Mouse (Mus musculus): ENCODE measurements at regions not wholly inside any gene's neighbourhood (a gene's known extent, or its start where the extent isn't known, plus 50 kb on each side); places are given as distances from the start of the nearest gene placed in this dataset.
A peak's percentile ranks its signal among the peaks of the same experiment; 100 is the strongest.
"Not testable (repeated sequence)": the region's sequence is repeated elsewhere in the genome, so short reads cannot be mapped to it uniquely, and the experiment has no call there.

DNA sequence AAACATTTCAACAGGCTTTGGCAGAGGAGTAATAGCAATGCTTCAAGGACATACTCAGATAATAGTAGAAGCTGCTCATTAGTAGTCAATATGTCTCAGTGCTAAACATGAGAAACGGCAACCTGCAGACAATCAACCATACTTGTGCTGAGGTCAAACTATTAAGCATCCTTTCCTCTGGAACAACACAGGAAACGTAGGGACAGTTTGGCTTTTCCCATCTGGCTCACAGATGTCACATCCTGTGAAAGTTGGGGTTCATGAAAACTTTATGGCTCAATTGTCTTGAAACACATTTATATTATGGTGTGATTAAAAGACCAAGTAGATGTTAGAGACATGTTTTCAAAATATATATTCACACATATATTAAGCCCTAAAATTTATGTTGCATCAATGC is 120.4 kb downstream of the Pcdh18 start:
- peaks cover 5% of the 10 kb centered on the region for H3K4me1 ChIP-seq
- H3K36me3 ChIP-seq (replicated peaks), result no peaks in the 10 kb centered on the region
- no peaks in the 10 kb centered on the region for H3K27me3 ChIP-seq (ENCODE audit: poor library complexity, severe bottlenecking)
- no peak for DNase-seq (ENCODE audit: extremely low spot score, low spot score)
- H3K4me3 ChIP-seq, result no peak overlapping the region
- 63% methylated on average over 2 of the region's 2 CpGs for WGBS
- no peak overlapping the region for H3K27ac ChIP-seq
- no peaks in the 10 kb centered on the region for H3K9me3 ChIP-seq

DNA sequence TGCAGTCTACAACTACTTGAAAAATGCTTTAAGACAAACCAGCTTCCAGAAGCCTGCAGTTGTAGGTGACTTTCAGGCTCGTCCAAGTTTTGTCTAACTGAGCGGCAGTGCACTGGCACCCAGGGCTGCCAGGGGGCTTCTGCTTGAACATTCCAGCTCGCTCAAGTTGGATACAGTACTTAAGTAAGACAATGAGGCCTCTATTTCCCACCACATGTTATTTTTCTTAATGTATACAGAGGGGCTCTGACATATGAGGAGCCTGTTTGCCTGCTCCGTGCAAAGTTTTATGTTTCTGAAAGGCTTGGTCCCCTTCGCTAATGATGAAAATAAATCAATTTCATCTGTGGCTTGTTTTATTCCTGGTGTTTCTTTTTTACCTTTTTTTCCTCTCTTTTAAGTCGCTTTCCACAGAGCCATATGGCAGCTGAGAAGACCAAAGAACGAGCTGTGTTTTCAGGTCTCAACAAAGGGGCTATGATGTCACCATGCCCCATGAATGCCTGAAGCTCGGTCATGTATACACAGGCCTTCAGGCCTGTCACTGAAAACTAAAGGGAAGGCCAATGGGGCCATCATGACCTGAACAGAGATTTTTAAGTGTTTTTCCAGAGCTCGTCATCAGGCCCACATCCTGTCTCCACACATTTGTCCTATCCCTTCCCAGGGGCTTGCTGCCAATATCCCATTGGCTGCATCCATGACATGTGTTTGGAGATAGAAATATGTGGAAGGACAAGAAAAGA is 164.2 kb downstream of the Pcdh18 start:
- peak overlapping the region; percentile 71 for H3K27ac ChIP-seq
- H3K36me3 ChIP-seq (replicated peaks), result no peaks in the 10 kb centered on the region
- H3K27me3 ChIP-seq (ENCODE audit: poor library complexity, severe bottlenecking), result no peaks in the 10 kb centered on the region
- WGBS, result 48% methylated on average over 9 of the region's 9 CpGs
- H3K9me3 ChIP-seq, result no peaks in the 10 kb centered on the region
- peak; percentile 15 for DNase-seq (ENCODE audit: extremely low spot score, low spot score)
- no peak overlapping the region for H3K4me3 ChIP-seq
- H3K4me1 ChIP-seq, result peaks cover 16% of the 10 kb centered on the region

DNA sequence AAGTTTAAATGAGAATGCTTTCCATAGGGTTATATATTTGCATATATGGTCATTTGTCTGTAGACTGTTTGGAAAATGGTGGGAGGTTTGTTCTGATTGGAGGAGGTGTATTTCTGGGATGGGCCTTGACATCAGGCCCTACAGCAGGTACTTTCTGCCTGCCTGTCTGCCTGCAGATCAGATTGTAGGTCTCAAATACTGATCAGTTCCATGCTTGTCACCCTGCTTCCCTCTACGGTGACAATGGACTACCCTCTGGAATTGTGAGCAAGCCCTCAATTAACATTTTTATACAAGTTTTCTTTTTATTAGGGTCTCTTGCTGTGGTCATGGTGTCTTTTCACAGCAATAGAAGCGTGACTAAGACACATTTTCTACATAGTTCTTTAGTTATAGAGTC is 166.9 kb downstream of the Pcdh18 start:
- peaks cover 21% of the 10 kb centered on the region for H3K4me1 ChIP-seq
- DNase-seq (ENCODE audit: extremely low spot score, low spot score), result no peak
- no peaks in the 10 kb centered on the region for H3K27me3 ChIP-seq (ENCODE audit: poor library complexity, severe bottlenecking)
- H3K27ac ChIP-seq, result no peak overlapping the region
- H3K4me3 ChIP-seq, result no peak overlapping the region
- no peaks in the 10 kb centered on the region for H3K9me3 ChIP-seq
- 68% methylated on average over 2 of the region's 2 CpGs for WGBS
- no peaks in the 10 kb centered on the region for H3K36me3 ChIP-seq (replicated peaks)

GRCm38 (mm10) chr3:49586531-49587168 is 170.5 kb downstream of the Pcdh18 start:
- Histone ChIP-seq H3K4me1 (peaks cover 10% of the 10 kb centered on the region), H3K9me3 (no peaks in the 10 kb centered on the region), H3K27ac (peak overlapping the region; percentile 36; the same call in 1 of the 2 replicates), H3K36me3 (replicated peaks) (no peaks in the 10 kb centered on the region), H3K27me3 (ENCODE audit: poor library complexity, severe bottlenecking) (no peaks in the 10 kb centered on the region), H3K4me3 (no peak overlapping the region)
- 53% methylated on average over 6 of the region's 6 CpGs for WGBS
- DNase-seq (ENCODE audit: extremely low spot score, low spot score), result no peak

- not testable (repeated sequence) for H3K4me3 ChIP-seq; DNase-seq (ENCODE audit: extremely low spot score, low spot score); H3K4me1 ChIP-seq; H3K36me3 ChIP-seq (replicated peaks); H3K9me3 ChIP-seq; H3K27me3 ChIP-seq (ENCODE audit: poor library complexity, severe bottlenecking)
- H3K27ac ChIP-seq, result peak overlapping the region; percentile 36; the same call in 1 of the 2 replicates
Measured at GRCm38 (mm10) chr3:49585962-49586361, 171.2 kb downstream of the Pcdh18 start.

DNA sequence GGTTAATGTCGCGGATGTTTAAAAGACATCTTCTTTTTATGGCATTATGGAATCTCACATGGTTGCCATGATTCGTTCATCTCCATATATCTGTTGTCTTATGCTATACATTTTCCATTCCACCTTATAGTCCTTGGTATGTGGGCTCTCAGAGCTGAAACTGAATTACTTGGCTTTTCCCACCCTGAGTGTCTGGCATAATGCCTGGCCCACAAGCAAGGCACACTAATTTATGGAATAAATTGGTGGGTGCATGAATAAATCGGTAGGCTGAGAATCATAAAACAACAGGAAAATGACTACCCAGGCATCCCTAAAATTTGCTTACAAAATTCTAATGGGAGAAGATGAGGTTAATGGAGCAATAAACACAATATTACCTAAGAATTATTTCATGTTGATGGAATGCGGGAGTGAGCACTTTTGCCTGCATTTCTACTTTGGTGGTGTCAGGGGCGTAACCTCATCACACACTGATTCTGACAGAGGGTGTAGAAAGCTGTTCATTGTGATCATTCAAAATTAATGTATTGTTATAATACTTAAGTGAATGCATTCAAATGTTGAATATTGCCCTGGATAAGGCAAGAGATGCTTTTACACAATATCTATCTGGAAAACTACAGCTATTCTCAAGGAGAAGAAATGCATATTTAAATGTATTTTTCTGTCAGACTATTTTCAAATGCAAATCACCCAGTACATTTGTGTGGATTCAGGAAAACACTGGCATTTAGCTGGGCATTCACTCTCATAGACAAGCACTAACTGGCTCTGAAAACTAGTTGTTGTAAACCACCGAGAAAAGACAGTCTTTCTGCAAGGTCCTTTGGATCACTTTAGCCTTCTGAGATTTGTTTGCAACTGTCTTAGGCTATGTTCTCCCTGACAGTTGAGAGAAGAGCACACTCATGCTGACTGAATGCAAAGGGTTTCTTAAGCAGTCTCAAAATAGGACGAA is 190.1 kb downstream of the Pcdh18 start:
- H3K36me3 ChIP-seq (replicated peaks), result no peaks in the 10 kb centered on the region
- no peak overlapping the region for H3K4me3 ChIP-seq
- WGBS, result 92% methylated on average over 8 of the region's 8 CpGs
- DNase-seq (ENCODE audit: extremely low spot score, low spot score), result no peak
- no peak overlapping the region for H3K27ac ChIP-seq
- no peaks in the 10 kb centered on the region for H3K9me3 ChIP-seq
- H3K27me3 ChIP-seq (ENCODE audit: poor library complexity, severe bottlenecking), result no peaks in the 10 kb centered on the region
- H3K4me1 ChIP-seq, result no peaks in the 10 kb centered on the region

GRCm38 (mm10) chr3:49527642-49528041 is 229.5 kb downstream of the Pcdh18 start:
- Histone ChIP-seq H3K36me3 (replicated peaks) (no peaks in the 10 kb centered on the region), H3K9me3 (no peaks in the 10 kb centered on the region), H3K27ac (no peak overlapping the region), H3K4me1 (peaks cover 4% of the 10 kb centered on the region; the same call in 1 of the 2 replicates), H3K4me3 (no peak overlapping the region), H3K27me3 (ENCODE audit: poor library complexity, severe bottlenecking) (no peaks in the 10 kb centered on the region)
- DNase-seq (ENCODE audit: extremely low spot score, low spot score), result no peak

DNA sequence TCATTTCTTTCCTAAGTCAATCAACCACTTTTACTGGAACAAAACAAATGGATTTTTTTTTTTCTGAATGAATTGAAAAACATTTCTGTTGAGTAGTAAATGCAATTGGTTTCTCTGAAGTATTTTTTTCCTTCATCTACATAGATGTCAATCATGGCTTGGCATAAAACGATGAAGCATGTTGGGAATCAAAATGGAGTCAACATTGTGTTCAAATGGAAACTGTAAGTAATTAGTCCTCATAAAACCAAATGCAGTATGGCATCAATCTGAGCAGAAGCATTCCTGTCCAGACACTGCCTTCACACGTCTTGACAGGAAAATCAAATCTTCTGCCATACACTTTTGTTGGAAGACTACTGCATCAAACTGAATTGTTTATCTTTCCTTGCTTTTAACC is 237.0 kb downstream of the Pcdh18 start:
- 86% methylated on average over 2 of the region's 2 CpGs for WGBS

DNA sequence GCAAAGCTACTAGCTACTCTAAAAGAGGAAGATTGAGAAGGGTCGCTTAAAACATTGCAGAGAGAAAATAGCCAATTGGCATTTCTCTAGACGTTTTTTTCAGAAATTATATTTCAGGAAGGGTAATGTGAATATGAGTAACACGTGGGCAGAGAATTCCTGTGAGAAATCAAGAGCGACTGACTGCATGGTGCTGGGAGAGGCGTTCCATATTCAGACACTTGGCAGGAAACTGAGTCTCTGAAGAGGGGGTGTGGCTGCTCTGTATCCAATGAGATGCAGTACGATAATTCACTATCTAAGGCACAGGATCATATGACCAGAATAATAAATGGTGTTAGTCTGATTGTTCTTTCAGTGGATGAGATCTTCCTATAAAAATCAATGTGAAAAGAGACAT is 252.5 kb downstream of the Pcdh18 start:
- H3K36me3 ChIP-seq (replicated peaks), result no peaks in the 10 kb centered on the region
- no peak for DNase-seq (ENCODE audit: extremely low spot score, low spot score)
- WGBS, result 84% methylated on average over 6 of the region's 6 CpGs
- no peak overlapping the region for H3K27ac ChIP-seq
- no peaks in the 10 kb centered on the region for H3K27me3 ChIP-seq (ENCODE audit: poor library complexity, severe bottlenecking)
- H3K9me3 ChIP-seq, result no peaks in the 10 kb centered on the region
- no peak overlapping the region for H3K4me3 ChIP-seq
- H3K4me1 ChIP-seq, result no peaks in the 10 kb centered on the region

More for the DNA sequence above, 237.0 kb downstream of the Pcdh18 start:
- Histone ChIP-seq H3K27me3 (ENCODE audit: poor library complexity, severe bottlenecking) (no peaks in the 10 kb centered on the region), H3K9me3 (no peaks in the 10 kb centered on the region), H3K4me3 (no peak overlapping the region), H3K27ac (no peak overlapping the region), H3K36me3 (replicated peaks) (no peaks in the 10 kb centered on the region), H3K4me1 (no peaks in the 10 kb centered on the region)
- DNase-seq (ENCODE audit: extremely low spot score, low spot score), result no peak

DNA sequence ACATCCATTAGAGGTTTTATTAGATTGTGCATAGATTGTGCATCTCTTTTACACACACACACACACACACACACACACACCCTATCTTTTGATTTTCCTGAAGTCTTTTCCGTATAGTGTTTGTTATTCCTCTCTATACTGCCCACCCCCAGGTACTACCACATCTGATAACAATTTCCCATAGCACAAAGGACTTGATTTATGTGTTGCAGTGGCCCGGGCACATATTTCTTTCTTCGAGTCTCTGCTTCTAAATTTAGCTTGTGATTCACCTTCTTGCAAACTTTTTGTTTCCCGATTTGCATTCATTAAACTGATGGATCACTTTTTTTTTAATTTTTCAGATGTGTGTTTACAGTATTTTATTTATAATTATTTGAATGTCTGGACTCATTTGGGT is 254.8 kb downstream of the Pcdh18 start:
- H3K4me3 ChIP-seq, result no peak overlapping the region
- no peak for DNase-seq (ENCODE audit: extremely low spot score, low spot score)
- WGBS, result 69% methylated on average over 4 of the region's 4 CpGs
- H3K27ac ChIP-seq, result no peak overlapping the region
- no peaks in the 10 kb centered on the region for H3K27me3 ChIP-seq (ENCODE audit: poor library complexity, severe bottlenecking)
- H3K4me1 ChIP-seq, result no peaks in the 10 kb centered on the region
- no peaks in the 10 kb centered on the region for H3K9me3 ChIP-seq
- H3K36me3 ChIP-seq (replicated peaks), result no peaks in the 10 kb centered on the region

GRCm38 (mm10) chr3:49485105-49485504 is 272.0 kb downstream of the Pcdh18 start:
- no peaks in the 10 kb centered on the region for H3K36me3 ChIP-seq (replicated peaks)
- no peak overlapping the region for H3K4me3 ChIP-seq
- no peaks in the 10 kb centered on the region for H3K4me1 ChIP-seq
- DNase-seq (ENCODE audit: extremely low spot score, low spot score), result no peak
- H3K27me3 ChIP-seq (ENCODE audit: poor library complexity, severe bottlenecking), result no peaks in the 10 kb centered on the region
- WGBS, result 78% methylated on average over 8 of the region's 8 CpGs
- no peaks in the 10 kb centered on the region for H3K9me3 ChIP-seq
- H3K27ac ChIP-seq, result no peak overlapping the region
